Comparison of ENCODE assay signal across 23 mouse cellular contexts in genomic region chr9:113624086-113624485, GRCm38 (mm10).
DNase-seq lines count a peak whose midpoint lies in the region; ATAC-seq and TF ChIP-seq lines count a peak whose summit lies in the region.
"Had no signal": no experiment of that assay in that cellular context is flagged by ENCODE, and none has a peak within 500 bp of the region (broad histone marks: within the 10 kb centered on the region; RNA-seq: fewer than 3 reads in every experiment).

No protein-coding gene starts in this region.

- no peak overlapping the region for H3K4me3 ChIP-seq in embryonic facial prominence, embryonic 14.5 days (ENCODE audit: low read depth, low read length)
- H3K4me3 ChIP-seq in embryonic facial prominence, embryonic 10.5 days = no peak overlapping the region
- H3K4me3 ChIP-seq in left cerebral cortex, adult 2 months = no peak overlapping the region
- H3K4me3 ChIP-seq: embryonic facial prominence, embryonic 13.5 days; forebrain, embryonic 13.5 days; forebrain, embryonic 15.5 days had no signal

- DNase-seq in embryonic facial prominence, embryonic 14.5 days (ENCODE audit: low spot score) = peak; percentile 9
- no peak for DNase-seq in embryonic facial prominence, embryonic 10.5 days (ENCODE audit: low spot score)
- DNase-seq in left cerebral cortex, adult 2 months (ENCODE audit: extremely low spot score in 1 of 2, low spot score in 2 of 2) = no peak
- DNase-seq in left cerebral cortex, postnatal 4 days = no peak
- peak; percentile 60 for DNase-seq in retina, postnatal 1 day
- no peak for DNase-seq in retina, embryonic 14.5 days (ENCODE audit: low spot score)
- DNase-seq: adrenal gland, adult 8-10 months; adrenal gland, postnatal 14 days; adrenal gland, postnatal 36 days; B cell, adult 2 months; cerebellum, adult 11-12 months; cerebellum, adult 2 months; cerebellum, adult 9-10 months; cerebellum, postnatal 10 days; cerebellum, postnatal 25 days had no signal

- no peak overlapping the region for H3K27ac ChIP-seq in embryonic facial prominence, embryonic 14.5 days (replicated peaks; ENCODE audit: low read depth, low read length)
- no peak overlapping the region for H3K27ac ChIP-seq in embryonic facial prominence, embryonic 10.5 days (replicated peaks)
- peak overlapping the region; percentile 78 for H3K27ac ChIP-seq in left cerebral cortex, adult 2 months
- H3K27ac ChIP-seq: embryonic facial prominence, embryonic 13.5 days; forebrain, embryonic 13.5 days; forebrain, embryonic 15.5 days had no signal

- no peak for TF ChIP-seq CTCF in left cerebral cortex, adult 2 months (IDR thresholded peaks at IDR 0.05)

- no peak for ATAC-seq in embryonic facial prominence, embryonic 14.5 days (ENCODE audit: low read depth)
- ATAC-seq: activated CD4-positive, CD25-positive, alpha-beta regulatory T cell, adult 4 months; CD4-positive, CD25-positive, alpha-beta regulatory T cell, adult 4 months; forebrain, embryonic 13.5 days; forebrain, embryonic 15.5 days; Patski had no signal

- no peaks in the 10 kb centered on the region for H3K4me1 ChIP-seq in embryonic facial prominence, embryonic 14.5 days (ENCODE audit: control insufficient read depth, insufficient read depth, low read length)
- no peaks in the 10 kb centered on the region for H3K4me1 ChIP-seq in embryonic facial prominence, embryonic 10.5 days
- H3K4me1 ChIP-seq: embryonic facial prominence, embryonic 13.5 days had no signal

- no peak overlapping the region for H3K9ac ChIP-seq in embryonic facial prominence, embryonic 14.5 days (ENCODE audit: low read depth, low read length)
- H3K9ac ChIP-seq: embryonic facial prominence, embryonic 13.5 days; forebrain, embryonic 13.5 days; forebrain, embryonic 15.5 days had no signal

- 56% methylated on average over 6 of the region's 6 CpGs for whole genome bisulfite sequencing in embryonic facial prominence, embryonic 14.5 days
- WGBS in embryonic facial prominence, embryonic 10.5 days = 77% methylated on average over 6 of the region's 6 CpGs

- no peaks in the 10 kb centered on the region for H3K36me3 ChIP-seq in embryonic facial prominence, embryonic 14.5 days (ENCODE audit: control insufficient read depth, insufficient read depth, low read length)
- H3K36me3 ChIP-seq in embryonic facial prominence, embryonic 10.5 days (replicated peaks) = no peaks in the 10 kb centered on the region
- H3K36me3 ChIP-seq: embryonic facial prominence, embryonic 13.5 days; forebrain, embryonic 15.5 days; G1E had no signal

- H3K9me3 ChIP-seq in embryonic facial prominence, embryonic 14.5 days (ENCODE audit: control insufficient read depth, low read length) = no peaks in the 10 kb centered on the region
- 0 out of 2 replicates have a peak, but pooled peaks cover 3% of the 10 kb centered on the region for H3K9me3 ChIP-seq in embryonic facial prominence, embryonic 10.5 days
- H3K9me3 ChIP-seq: embryonic facial prominence, embryonic 13.5 days; forebrain, embryonic 13.5 days; forebrain, embryonic 15.5 days had no signal

- intact Hi-C loops in left cerebral cortex, adult 2 months (cut with DNase I) = no loop called here
- intact Hi-C loops in left cerebral cortex, postnatal 4 days (cut with DNase I) = loop anchor here (10.0 kb wide), 3 partner anchors 109 to 439 kb away; no protein-coding TSS in a partner anchor

- no peaks in the 10 kb centered on the region for H3K27me3 ChIP-seq in embryonic facial prominence, embryonic 14.5 days (replicated peaks; ENCODE audit: control insufficient read depth, insufficient read depth, low read length)
- H3K27me3 ChIP-seq in embryonic facial prominence, embryonic 10.5 days (replicated peaks; ENCODE audit: low read depth, poor library complexity, severe bottlenecking) = no peaks in the 10 kb centered on the region
- H3K27me3 ChIP-seq: CH12.LX; embryonic facial prominence, embryonic 13.5 days; forebrain, embryonic 13.5 days; forebrain, embryonic 15.5 days had no signal

- H3K4me2 ChIP-seq in embryonic facial prominence, embryonic 14.5 days (ENCODE audit: low read depth, low read length) = no peak overlapping the region
- H3K4me2 ChIP-seq: embryonic facial prominence, embryonic 13.5 days; forebrain, embryonic 13.5 days; forebrain, embryonic 15.5 days had no signal

Comparison
In these comparisons a context has a peak if more than half of its experiments do, and no peak if none do; other contexts are left out.
1. DNase-seq: peak in embryonic facial prominence, embryonic 14.5 days (single experiment) and retina, postnatal 1 day (single experiment); none in embryonic facial prominence, embryonic 10.5 days (single experiment), left cerebral cortex, adult 2 months (0 of 2), left cerebral cortex, postnatal 4 days (single experiment) and retina, embryonic 14.5 days (single experiment).